Mouse (Mus musculus) adrenal gland, adult 18-20 months (tissue): ENCODE data around the gene Vps11. TPM values are rescaled to one million over a fixed set of nuclear protein-coding genes. Genes with fewer than 3 reads are reported as not detected.
A peak's percentile ranks its signal among the peaks of the same experiment; 100 is the strongest.
"Not testable (repeated sequence)": the region's sequence is repeated elsewhere in the genome, so short reads cannot be mapped to it uniquely, and the experiment has no call there.

Experiments used
- DNase-seq, 2 experiments: peaks; one replicate each; pipeline ENCODE4 v3.0.0; 2021 to 2022; ENCODE audit warnings: low spot score in 2 of 2
- long read RNA-seq, 2 experiments: library from polyadenylated mRNA; stranded (forward); transcript quantifications; one replicate each; pipeline ENCODE4 v2.0.0; 2021
- total RNA-seq, 2 experiments: library from RNA; stranded (reverse); gene quantifications; 1 replicate in 1 of 2; 2 replicates in 1 of 2; pipeline ENCODE4 v1.2.3; 2021

Gene Vps11
- total RNA-seq: 10 to 100 TPM; 52.5 to 70.4 TPM
- long read RNA-seq, experiment 1, transcript Vps11-201 (16 exons, 3,536 nt): major isoform, 144 of 171 reads
- long read RNA-seq, experiment 1, partial matches to known transcripts: 5 of 171 reads
- long read RNA-seq, experiment 1, other reads (novel, unspliced or antisense): 22 of 171 reads
- long read RNA-seq, experiment 2, transcript Vps11-201 (16 exons, 3,536 nt): major isoform, 265 of 313 reads
- long read RNA-seq, experiment 2, partial matches to known transcripts: 29 of 313 reads
- long read RNA-seq, experiment 2, other reads (novel, unspliced or antisense): 19 of 313 reads

GRCm38 (mm10) chr9:44361190-44361917 is at the start of gene Vps11:
Vps11 (minus strand) TSS chr9:44361670.
- peak; percentile 92 to 94 for DNase-seq

GRCm38 (mm10) chr9:44410647-44411336 is 49.3 kb upstream of the Vps11 start:
- DNase-seq: no peak

- DNase-seq: not testable (repeated sequence)
Measured at GRCm38 (mm10) chr9:44408693-44409092, 47.2 kb upstream of the Vps11 start.

- no peak for DNase-seq
Measured at GRCm38 (mm10) chr9:44407752-44408097, 46.3 kb upstream of the Vps11 start.

- peak; percentile 89 to 90 for DNase-seq
Measured at GRCm38 (mm10) chr9:44406906-44407751, 45.7 kb upstream of the Vps11 start, which contains the start of the genes Rps25 and Trappc4. Rps25 (plus strand) TSS chr9:44407139. Trappc4 (minus strand) TSS chr9:44407600.

GRCm38 (mm10) chr9:44405011-44405410 is 43.5 kb upstream of the Vps11 start:
- DNase-seq: no peak

- no peak for DNase-seq
Measured at GRCm38 (mm10) chr9:44401081-44401480, 39.6 kb upstream of the Vps11 start.

GRCm38 (mm10) chr9:44399795-44400114 is 38.3 kb upstream of the Vps11 start:
- DNase-seq: no peak

- no peak for DNase-seq
Measured at GRCm38 (mm10) chr9:44399114-44399794, 37.8 kb upstream of the Vps11 start.

- DNase-seq: no peak
Measured at GRCm38 (mm10) chr9:44398551-44398950, 37.1 kb upstream of the Vps11 start.

GRCm38 (mm10) chr9:44398087-44398486 is 36.6 kb upstream of the Vps11 start:
- DNase-seq: no peak

- DNase-seq: peak; percentile 88 to 93
Measured at GRCm38 (mm10) chr9:44396684-44397411, 35.4 kb upstream of the Vps11 start, which contains the start of gene Slc37a4. Slc37a4 (plus strand) TSS chr9:44396852.

GRCm38 (mm10) chr9:44391466-44391865 is 30.0 kb upstream of the Vps11 start:
- DNase-seq: peak; percentile 71 to 77

- no peak for DNase-seq
Measured at GRCm38 (mm10) chr9:44389273-44389672, 27.8 kb upstream of the Vps11 start.

GRCm38 (mm10) chr9:44387221-44387620 is 25.8 kb upstream of the Vps11 start:
- DNase-seq: no peak

GRCm38 (mm10) chr9:44384596-44384995 is 23.1 kb upstream of the Vps11 start:
- peak in 1 of 2 experiments; percentile 26 for DNase-seq

- no peak for DNase-seq
Measured at GRCm38 (mm10) chr9:44379862-44380261, 18.4 kb upstream of the Vps11 start.

- peak; percentile 99 for DNase-seq
Measured at GRCm38 (mm10) chr9:44379054-44379834, 17.8 kb upstream of the Vps11 start, which contains the start of gene Hyou1. Hyou1 (plus strand) TSS chr9:44379490.
